17 mouse cellular contexts compared by ENCODE assay signal in genomic region chr2:58415037-58415436, GRCm38 (mm10). TPM values are rescaled to one million over a fixed set of nuclear protein-coding genes. Genes with fewer than 3 reads are reported as not detected.
DNase-seq lines count a peak whose midpoint lies in the region; ATAC-seq and TF ChIP-seq lines count a peak whose summit lies in the region.
"Had no signal": no experiment of that assay in that cellular context is flagged by ENCODE, and none has a peak within 500 bp of the region (broad histone marks: within the 10 kb centered on the region; RNA-seq: fewer than 3 reads in every experiment).

No protein-coding gene starts in this region.

- H3K27me3 ChIP-seq in hindbrain, embryonic 12.5 days = no peaks in the 10 kb centered on the region
- no peaks in the 10 kb centered on the region for H3K27me3 ChIP-seq in forebrain, embryonic 16.5 days (replicated peaks; ENCODE audit: control insufficient read depth, insufficient read depth, low read length)
- H3K27me3 ChIP-seq: embryonic facial prominence, embryonic 12.5 days; forebrain, embryonic 12.5 days; liver, embryonic 12.5 days; neural tube, embryonic 12.5 days had no signal

- H3K27ac ChIP-seq in left cerebral cortex, adult 2 months = no peak overlapping the region
- no peak overlapping the region for H3K27ac ChIP-seq in hindbrain, embryonic 12.5 days
- no peak overlapping the region for H3K27ac ChIP-seq in forebrain, embryonic 16.5 days (ENCODE audit: low read length)
- H3K27ac ChIP-seq: embryonic facial prominence, embryonic 12.5 days; forebrain, embryonic 12.5 days; liver, embryonic 12.5 days; neural tube, embryonic 12.5 days had no signal

- no peaks in the 10 kb centered on the region for H3K36me3 ChIP-seq in hindbrain, embryonic 12.5 days
- no peaks in the 10 kb centered on the region for H3K36me3 ChIP-seq in forebrain, embryonic 16.5 days (ENCODE audit: control insufficient read depth, insufficient read depth)
- H3K36me3 ChIP-seq: embryonic facial prominence, embryonic 12.5 days; forebrain, embryonic 12.5 days; liver, embryonic 12.5 days; neural tube, embryonic 12.5 days had no signal

- peak; percentile 43 for ATAC-seq in CD4-positive, CD25-positive, alpha-beta regulatory T cell, adult 4 months
- peak; percentile 76 for ATAC-seq in common myeloid progenitor, adult 5-6 weeks (replicated peaks; ENCODE audit: low read depth, poor library complexity, severe bottlenecking)
- no peak for ATAC-seq in hindbrain, embryonic 12.5 days (ENCODE audit: low FRiP score)
- no peak for ATAC-seq in forebrain, embryonic 16.5 days
- ATAC-seq: liver, embryonic 12.5 days had no signal

- no peaks in the 10 kb centered on the region for H3K9me3 ChIP-seq in hindbrain, embryonic 12.5 days (replicated peaks)
- no peaks in the 10 kb centered on the region for H3K9me3 ChIP-seq in forebrain, embryonic 16.5 days (ENCODE audit: control insufficient read depth, low read length)
- H3K9me3 ChIP-seq: embryonic facial prominence, embryonic 12.5 days; forebrain, embryonic 12.5 days; liver, embryonic 12.5 days; neural tube, embryonic 12.5 days had no signal

- peak; percentile 34 for TF ChIP-seq CTCF in left cerebral cortex, adult 2 months (IDR thresholded peaks at IDR 0.05)

- no peak overlapping the region for H3K4me3 ChIP-seq in left cerebral cortex, adult 2 months
- H3K4me3 ChIP-seq in hindbrain, embryonic 12.5 days = no peak overlapping the region
- H3K4me3 ChIP-seq in forebrain, embryonic 16.5 days (replicated peaks; ENCODE audit: low read length) = no peak overlapping the region
- H3K4me3 ChIP-seq: embryonic facial prominence, embryonic 12.5 days; forebrain, embryonic 12.5 days; liver, embryonic 12.5 days; neural tube, embryonic 12.5 days had no signal

- intact Hi-C loops in left cerebral cortex, adult 2 months (cut with DNase I) = no loop called here
- intact Hi-C loops in left cerebral cortex, postnatal 25 days (cut with DNase I) = loop anchor here (5.0 kb wide), 1 partner anchor 58 kb away; the partner anchor contains the start of gene Acvr1c

- H3K4me1 ChIP-seq in hindbrain, embryonic 12.5 days = no peaks in the 10 kb centered on the region
- H3K4me1 ChIP-seq in forebrain, embryonic 16.5 days (replicated peaks; ENCODE audit: control insufficient read depth, insufficient read depth, low read length) = no peaks in the 10 kb centered on the region
- H3K4me1 ChIP-seq: embryonic facial prominence, embryonic 12.5 days; forebrain, embryonic 12.5 days; liver, embryonic 12.5 days; neural tube, embryonic 12.5 days had no signal

- H3K4me2 ChIP-seq in hindbrain, embryonic 12.5 days (replicated peaks) = no peak overlapping the region
- no peak overlapping the region for H3K4me2 ChIP-seq in forebrain, embryonic 16.5 days (ENCODE audit: low read length)
- H3K4me2 ChIP-seq: embryonic facial prominence, embryonic 12.5 days; forebrain, embryonic 12.5 days; liver, embryonic 12.5 days; midbrain, embryonic 11.5 days; neural tube, embryonic 12.5 days had no signal

- DNase-seq in left cerebral cortex, adult 2 months (ENCODE audit: extremely low spot score in 1 of 2, low spot score in 2 of 2) = no peak
- no peak for DNase-seq in left cerebral cortex, postnatal 25 days (ENCODE audit: low spot score in 2 of 2)
- peak; percentile 26 for DNase-seq in thymus, postnatal 0 days (ENCODE audit: low spot score)
- DNase-seq: adrenal gland, postnatal 36 days; cerebellum, adult 2 months had no signal

- no peak overlapping the region for H3K9ac ChIP-seq in hindbrain, embryonic 12.5 days
- no peak overlapping the region for H3K9ac ChIP-seq in forebrain, embryonic 16.5 days (replicated peaks; ENCODE audit: low read depth, low read length)
- H3K9ac ChIP-seq: embryonic facial prominence, embryonic 12.5 days; forebrain, embryonic 12.5 days; liver, embryonic 12.5 days; neural tube, embryonic 12.5 days had no signal

RNA-seq across cellular contexts. Expression of gene Gm17409, which starts 54.9 kb away (rescaled TPM):
- total RNA-seq in left cerebral cortex, adult 2 months (2021) = not detected
- total RNA-seq in left cerebral cortex, postnatal 25 days (2021) = not detected
- polyA plus RNA-seq in CD4-positive, CD25-positive, alpha-beta regulatory T cell, adult 4 months (2017; shearing (Covaris generic)) = not detected
- total RNA-seq in common myeloid progenitor, adult 5-6 weeks (2017) = not detected in 2 replicates
- not detected in 2 replicates for polyA plus RNA-seq in thymus, postnatal 0 days (2015; fragmentation: Nextera tagmentation; extraction: Ambion mirVana)
- polyA plus RNA-seq in hindbrain, embryonic 12.5 days (2016; fragmentation: Nextera tagmentation; extraction: Ambion mirVana) = not detected in 2 replicates
- polyA plus RNA-seq in forebrain, embryonic 16.5 days (2015; fragmentation: Nextera tagmentation; extraction: Ambion mirVana) = 0.37 TPM in 1 of 2 replicates, not detected in the other
- total RNA-seq: adrenal gland, postnatal 36 days; hematopoietic stem cell, adult 5-6 weeks had no signal
- polyA plus RNA-seq: cerebellum, adult 2 months; embryonic facial prominence, embryonic 12.5 days; gonadal fat pad, adult 2 months; kidney, embryonic 16.5 days; liver, embryonic 12.5 days; midbrain, embryonic 11.5 days; neural tube, embryonic 12.5 days had no signal

RNA-seq across cellular contexts. Expression of gene Acvr1c, which starts 57.3 kb away (rescaled TPM):
- 10 to 100 TPM; 26.5 to 26.7 TPM for total RNA-seq in left cerebral cortex, adult 2 months (2021)
- total RNA-seq in left cerebral cortex, postnatal 25 days (2021) = 10 to 100 TPM; 16.1 to 18.3 TPM
- polyA plus RNA-seq in CD4-positive, CD25-positive, alpha-beta regulatory T cell, adult 4 months (2017; shearing (Covaris generic)) = 1 to 10 TPM in 1 of 2 experiments, under 1 TPM in 1; 0.53 to 1.5 TPM
- not detected in 2 replicates for total RNA-seq in common myeloid progenitor, adult 5-6 weeks (2017)
- 0.34 and 0.40 TPM in 2 replicates for polyA plus RNA-seq in thymus, postnatal 0 days (2015; fragmentation: Nextera tagmentation; extraction: Ambion mirVana)
- polyA plus RNA-seq in hindbrain, embryonic 12.5 days (2016; fragmentation: Nextera tagmentation; extraction: Ambion mirVana) = 0.72 and 0.76 TPM in 2 replicates
- polyA plus RNA-seq in forebrain, embryonic 16.5 days (2015; fragmentation: Nextera tagmentation; extraction: Ambion mirVana) = 2.5 TPM in 2 replicates
- total RNA-seq: hematopoietic stem cell, adult 5-6 weeks had no signal

Comparison
In these comparisons a context has a peak if more than half of its experiments do, and no peak if none do; other contexts are left out.
1. ATAC-seq: peak in CD4-positive, CD25-positive, alpha-beta regulatory T cell, adult 4 months (single experiment) and common myeloid progenitor, adult 5-6 weeks (single experiment); none in hindbrain, embryonic 12.5 days (single experiment) and forebrain, embryonic 16.5 days (single experiment).